Mouse (Mus musculus) layer of hippocampus, adult 9-11 months (tissue): ENCODE data around the gene Fads6.

ENCODE experiments used
- DNase-seq: peaks from one replicate; pipeline ENCODE4 v3.0.0; 2022

The Fads6 gene

GRCm38 (mm10) chr11:115274771-115275170 lies 22.7 kb downstream of the Fads6 start:
- DNase-seq = no peak

- no peak for DNase-seq
Measured at GRCm38 (mm10) chr11:115274178-115274577, 23.3 kb downstream of the Fads6 start.

GRCm38 (mm10) chr11:115273735-115274134 lies 23.7 kb downstream of the Fads6 start:
- no peak for DNase-seq

- no peak for DNase-seq
Measured at GRCm38 (mm10) chr11:115272894-115273498, 24.5 kb downstream of the Fads6 start.

GRCm38 (mm10) chr11:115271481-115271880 lies 26.0 kb downstream of the Fads6 start:
- DNase-seq = no peak

GRCm38 (mm10) chr11:115271052-115271451 lies 26.4 kb downstream of the Fads6 start:
- DNase-seq = no peak

- peak; percentile 64 for DNase-seq
Measured at GRCm38 (mm10) chr11:115270148-115270861, 27.2 kb downstream of the Fads6 start.

- no peak for DNase-seq
Measured at GRCm38 (mm10) chr11:115269330-115270066, 28.0 kb downstream of the Fads6 start.

- no peak for DNase-seq
Measured at GRCm38 (mm10) chr11:115267958-115268357, 29.5 kb downstream of the Fads6 start.

GRCm38 (mm10) chr11:115267061-115267883 lies 30.2 kb downstream of the Fads6 start, which contains the start of gene Grin2c:
Gene Grin2c, minus strand, starts transcription at chr11:115267243.
- DNase-seq = no peak

- DNase-seq = no peak
Measured at GRCm38 (mm10) chr11:115266400-115266778, 31.1 kb downstream of the Fads6 start.

GRCm38 (mm10) chr11:115265771-115266399 lies 31.6 kb downstream of the Fads6 start:
- no peak for DNase-seq

GRCm38 (mm10) chr11:115264862-115265668 lies 32.4 kb downstream of the Fads6 start:
- no peak for DNase-seq

- DNase-seq = no peak
Measured at GRCm38 (mm10) chr11:115264136-115264861, 33.2 kb downstream of the Fads6 start.

GRCm38 (mm10) chr11:115262954-115263353 lies 34.5 kb downstream of the Fads6 start:
- DNase-seq = no peak

GRCm38 (mm10) chr11:115259134-115259533 lies 38.3 kb downstream of the Fads6 start:
- no peak for DNase-seq

GRCm38 (mm10) chr11:115257775-115258510 lies 39.5 kb downstream of the Fads6 start:
- DNase-seq = no peak

GRCm38 (mm10) chr11:115251258-115251657 lies 46.2 kb downstream of the Fads6 start:
- no peak for DNase-seq

GRCm38 (mm10) chr11:115250405-115251090 lies 46.9 kb downstream of the Fads6 start:
- DNase-seq = no peak
